Mouse (Mus musculus) adrenal gland, adult 18-20 months (tissue): Measurements from ENCODE around the gene Ncan. TPM values are rescaled to one million over a fixed set of nuclear protein-coding genes. Genes with fewer than 3 reads are reported as not detected.
"Not testable (repeated sequence)": the region's sequence is repeated elsewhere in the genome, so short reads cannot be mapped to it uniquely, and the experiment has no call there.

Experiments
- DNase-seq, 2 experiments: peaks; one replicate each; pipeline ENCODE4 v3.0.0; 2021 to 2022; ENCODE audit warnings: low spot score in 2 of 2
- microRNA-seq, 2 experiments: library from miRNA; unstranded; fragments of <30 nt; microRNA quantifications; one replicate each; pipeline ENCODE4 v1.2.0; 2021; ENCODE audit warnings: borderline number of aligned reads in 2 of 2
- total RNA-seq, 2 experiments: library from RNA; stranded (reverse); gene quantifications; 1 replicate in 1 of 2; 2 replicates in 1 of 2; pipeline ENCODE4 v1.2.3; 2021

Gene Ncan
- total RNA-seq, 2 experiments from 2014 or later = 0.13 to 2.6 TPM

- DNase-seq = no peak
Measured at GRCm38 (mm10) chr8:70084191-70085065, 36.2 kb downstream of the Ncan start.

- peak; percentile 41 to 50 for DNase-seq
Measured at GRCm38 (mm10) chr8:70083285-70083684, 37.4 kb downstream of the Ncan start, which contains the start of gene Hapln4. Gene Hapln4, plus strand, starts transcription at chr8:70083457.

- DNase-seq = no peak
Measured at GRCm38 (mm10) chr8:70081976-70082375, 38.7 kb downstream of the Ncan start.

- no peak for DNase-seq
Measured at GRCm38 (mm10) chr8:70073682-70074081, 47.0 kb downstream of the Ncan start.

DNA sequence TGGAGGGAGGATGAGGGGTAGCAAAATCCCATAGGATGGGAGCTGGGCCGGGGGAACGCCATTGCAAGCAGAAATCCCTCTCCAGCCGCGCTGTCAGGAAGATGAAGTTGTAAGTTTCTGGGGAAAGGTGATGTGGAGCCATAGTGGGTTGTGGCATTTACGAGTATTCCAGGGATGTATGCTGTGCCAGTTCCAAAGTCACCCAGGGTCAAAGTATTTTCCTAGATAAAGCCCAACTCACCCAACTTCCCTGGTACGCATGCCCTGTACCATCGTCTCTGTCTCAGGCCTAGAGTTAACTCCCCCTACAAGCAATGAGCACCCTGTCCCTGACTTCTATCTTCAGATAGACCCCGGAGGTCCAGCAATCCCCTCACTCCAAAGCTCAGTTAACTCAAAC is 47.6 kb downstream of the Ncan start:
- DNase-seq = no peak

- DNase-seq = peak; percentile 20 to 45
Measured at GRCm38 (mm10) chr8:70072441-70073069, 48.1 kb downstream of the Ncan start, which contains the start of gene Tm6sf2. Gene Tm6sf2, plus strand, starts transcription at chr8:70072924.

DNA sequence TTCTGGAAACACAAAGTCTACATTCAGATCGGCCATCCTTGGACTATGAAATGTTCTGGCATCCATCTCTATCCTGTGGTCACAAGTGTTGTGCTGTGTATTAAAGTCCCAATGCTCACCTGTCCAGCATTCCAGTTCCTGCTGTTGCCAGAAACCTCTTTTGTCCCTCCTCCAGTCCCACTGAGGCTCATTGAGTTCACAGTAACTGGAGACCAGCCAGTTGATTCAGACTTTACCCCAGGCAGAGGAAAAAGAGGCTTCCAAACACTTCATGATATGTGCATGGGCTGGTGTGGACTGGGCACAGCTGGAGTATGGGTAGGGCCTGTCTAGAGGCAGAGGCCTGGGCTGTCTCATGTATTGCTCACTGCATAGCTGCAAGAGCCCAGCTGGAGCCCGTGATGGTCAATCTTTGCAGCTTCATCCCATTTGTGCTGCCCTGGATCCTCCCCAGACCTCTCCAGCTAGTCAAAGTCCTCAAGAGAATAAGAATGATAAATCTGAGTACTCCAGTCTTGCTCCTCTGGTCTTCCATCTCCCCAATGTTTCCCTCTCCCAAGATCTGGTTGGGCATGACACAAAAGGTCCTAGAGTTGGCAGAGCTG is 48.7 kb downstream of the Ncan start:
- DNase-seq = no peak

- DNase-seq = no peak
Measured at GRCm38 (mm10) chr8:70057721-70058120, 63.0 kb downstream of the Ncan start.

DNA sequence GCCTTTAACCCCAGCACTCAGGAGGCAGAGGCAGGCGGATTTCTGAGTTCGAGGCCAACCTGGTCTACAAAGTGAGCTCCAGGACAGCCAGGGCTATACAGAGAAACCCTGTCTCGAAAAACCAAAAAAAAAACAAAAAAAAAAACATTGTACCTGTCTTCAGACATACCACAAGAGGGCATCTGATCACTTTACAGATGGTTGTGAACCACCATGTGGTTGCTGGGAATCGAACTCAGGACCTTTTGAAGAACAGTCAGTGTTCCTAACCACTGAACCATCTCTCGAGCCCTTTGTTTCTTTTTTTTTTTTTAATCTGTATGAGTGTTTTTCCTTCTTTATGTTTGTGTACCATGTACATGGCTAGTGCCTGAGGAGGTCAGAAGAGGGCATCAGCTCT is 70.2 kb downstream of the Ncan start:
- not testable (repeated sequence) for DNase-seq

GRCm38 (mm10) chr8:70049662-70050061 is 71.0 kb downstream of the Ncan start:
- no peak for DNase-seq

DNA sequence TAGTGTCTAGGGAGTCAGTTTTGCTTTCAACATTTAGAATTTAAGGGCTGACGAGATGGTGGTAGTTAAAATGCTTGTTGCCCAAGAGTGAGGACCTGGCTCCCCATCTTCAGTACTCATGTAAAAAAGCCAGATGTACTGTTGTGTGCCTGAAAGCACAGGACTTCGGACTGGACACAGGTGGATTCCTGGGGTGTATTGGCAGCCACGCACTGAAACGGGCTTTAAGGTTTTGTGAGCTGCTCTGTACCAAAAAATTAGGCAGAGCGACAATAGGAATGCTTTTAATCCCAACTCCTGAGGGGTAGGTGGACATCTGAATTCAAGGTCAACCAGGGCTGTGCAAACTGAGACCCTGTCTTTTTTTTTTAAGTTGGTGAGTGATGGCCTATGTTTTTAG is 76.7 kb downstream of the Ncan start:
- no peak for DNase-seq

Small RNA genes within 50 kb of the gene (microRNA-seq; reads per million reads assigned to microRNA genes)
- 0 reads per million in 2 experiments for gene Mir7066

Other genes with a start within 250 kb of the Ncan start
- under 1 TPM; 0.06 to 0.10 TPM for gene Cilp2, start 233.2 kb downstream of the Ncan start, total RNA-seq
- gene Tssk6, start 218.7 kb downstream of the Ncan start, total RNA-seq = under 1 TPM; 0.51 to 0.60 TPM
- 100 to 1,000 TPM; 176 to 210 TPM for gene Ndufa13, start 218.3 kb downstream of the Ncan start, total RNA-seq
- gene Yjefn3, start 218.2 kb downstream of the Ncan start, total RNA-seq = 1 to 10 TPM; 2.2 to 3.1 TPM
- 100 to 1,000 TPM; 102 to 111 TPM for gene Gatad2a, start 124.5 kb downstream of the Ncan start, total RNA-seq
- 10 to 100 TPM; 48.8 to 55.7 TPM for gene Mau2, start 78.1 kb downstream of the Ncan start, total RNA-seq
- gene Sugp1, start 78.1 kb downstream of the Ncan start, total RNA-seq = 10 to 100 TPM; 25.8 to 27.9 TPM
- 1 to 10 TPM in 1 of 2 experiments, under 1 TPM in 1; 0.83 to 1.1 TPM for gene Tm6sf2, start 47.9 kb downstream of the Ncan start, total RNA-seq
- gene Hapln4, start 37.4 kb downstream of the Ncan start, total RNA-seq = 1 to 10 TPM in 1 of 2 experiments, under 1 TPM in 1; 0.83 to 3.0 TPM
- 10 to 100 TPM; 19.0 to 24.0 TPM for gene Nr2c2ap, start 10.5 kb upstream of the Ncan start, total RNA-seq
- gene Rfxank, start 18.3 kb upstream of the Ncan start, total RNA-seq = 10 to 100 TPM; 13.0 to 17.4 TPM
- 10 to 100 TPM; 54.8 to 59.2 TPM for gene Borcs8, start 18.6 kb upstream of the Ncan start, total RNA-seq
- under 1 TPM; 0.48 to 0.99 TPM for gene Mef2b, start 18.8 kb upstream of the Ncan start, total RNA-seq
- gene Tmem161a, start 51.5 kb upstream of the Ncan start, total RNA-seq = 10 to 100 TPM; 68.0 to 84.2 TPM
- gene Slc25a42, start 91.4 kb upstream of the Ncan start, total RNA-seq = 10 to 100 TPM; 34.0 to 41.4 TPM
- 10 to 100 TPM; 31.4 to 33.7 TPM for gene Sugp2, start 113.4 kb upstream of the Ncan start, total RNA-seq
- gene Armc6, start 113.6 kb upstream of the Ncan start, total RNA-seq = 10 to 100 TPM; 10.9 to 13.6 TPM
- gene Homer3, start 162.0 kb upstream of the Ncan start, total RNA-seq = 10 to 100 TPM; 18.5 to 19.8 TPM
- gene Ddx49, start 181.6 kb upstream of the Ncan start, total RNA-seq = 10 to 100 TPM; 63.9 to 70.5 TPM
- 100 to 1,000 TPM; 185 to 205 TPM for gene Cope, start 181.6 kb upstream of the Ncan start, total RNA-seq
- gene Cers1, start 194.9 kb upstream of the Ncan start, total RNA-seq = 1 to 10 TPM; 2.0 to 2.5 TPM
- not detected for gene Gdf1, start 208.9 kb upstream of the Ncan start, total RNA-seq
- 10 to 100 TPM; 64.0 to 70.2 TPM for gene Upf1, start 232.4 kb upstream of the Ncan start, total RNA-seq